Mouse (Mus musculus) cerebellum, adult 11-12 months (tissue): ENCODE results near the gene Arrb1.

Experiments
- DNase-seq: peaks from one replicate; pipeline ENCODE4 v3.0.0; 2022

The Arrb1 gene

GRCm38 (mm10) chr7:99641245-99641644, 106.0 kb downstream of the Arrb1 start:
- DNase-seq, result no peak

- DNase-seq, result no peak
Measured at GRCm38 (mm10) chr7:99642078-99642477, 106.8 kb downstream of the Arrb1 start.

DNA sequence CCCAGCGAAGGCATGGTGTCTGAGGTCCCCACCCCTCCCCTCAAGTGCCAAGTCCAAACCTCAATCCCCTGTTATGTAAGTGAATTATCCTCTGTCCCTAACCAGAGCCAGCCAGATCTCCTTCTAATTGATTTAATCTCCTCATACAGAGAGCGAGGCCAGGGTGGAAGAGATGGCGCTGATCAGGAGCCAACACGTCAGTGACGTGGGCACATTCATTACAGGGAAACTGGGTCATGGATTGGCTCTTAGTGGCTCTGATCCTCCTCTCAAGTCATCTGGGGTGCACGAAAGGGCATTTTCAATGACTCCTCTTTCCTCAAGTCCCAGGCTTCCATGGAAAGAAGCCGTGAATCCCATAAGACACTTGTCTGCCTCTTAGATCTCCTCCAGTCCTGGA, 109.4 kb downstream of the Arrb1 start:
- no peak for DNase-seq

DNA sequence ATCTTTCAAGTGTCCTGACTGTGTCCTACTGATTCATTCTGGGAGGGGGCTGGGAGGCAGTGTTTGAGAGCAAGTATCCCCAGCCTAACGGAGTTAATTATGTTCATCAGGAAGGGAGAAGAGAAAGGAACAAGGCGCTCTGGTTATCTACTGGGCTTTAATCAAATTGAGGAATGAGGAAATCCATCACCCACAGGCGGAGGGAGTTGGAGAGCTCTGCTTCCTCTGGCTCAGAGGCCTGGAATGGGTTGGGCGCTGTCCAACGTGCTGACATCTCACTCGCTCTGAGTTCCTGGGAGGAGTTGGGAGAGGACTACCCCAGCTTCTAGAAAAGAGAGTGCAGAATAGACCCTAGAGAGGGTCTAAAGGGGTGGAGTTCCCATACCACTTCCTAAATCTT, 113.4 kb downstream of the Arrb1 start:
- no peak for DNase-seq

- no peak for DNase-seq
Measured at GRCm38 (mm10) chr7:99649585-99649984, 114.3 kb downstream of the Arrb1 start.

GRCm38 (mm10) chr7:99654244-99654643, 119.0 kb downstream of the Arrb1 start:
- DNase-seq, result no peak
